Mouse (Mus musculus) urinary bladder, postnatal 10 days (tissue): ENCODE results near the gene Hmg20a.
"Not testable (repeated sequence)": the region's sequence is repeated elsewhere in the genome, so short reads cannot be mapped to it uniquely, and the experiment has no call there.

Experiments used
- DNase-seq: peaks from one replicate; pipeline ENCODE4 v3.0.0; 2022; ENCODE audit warnings: low spot score

The Hmg20a gene

GRCm38 (mm10) chr9:56417948-56418737 is at the start of gene Hmg20a, which contains the start of gene Peak1:
Gene Hmg20a (plus strand): TSS chr9:56418609.
Gene Peak1 (minus strand): TSS chr9:56418067.
- peak; percentile 99 for DNase-seq

- DNase-seq = no peak
Observed at GRCm38 (mm10) chr9:56368814-56369213, 49.6 kb upstream of the Hmg20a start.

GRCm38 (mm10) chr9:56370710-56371109 is 47.7 kb upstream of the Hmg20a start:
- no peak for DNase-seq

- no peak for DNase-seq
Observed at GRCm38 (mm10) chr9:56374401-56374800, 44.0 kb upstream of the Hmg20a start.

- DNase-seq = no peak
Observed at GRCm38 (mm10) chr9:56382786-56383185, 35.6 kb upstream of the Hmg20a start.

- DNase-seq = no peak
Observed at GRCm38 (mm10) chr9:56392857-56393256, 25.6 kb upstream of the Hmg20a start.

- no peak for DNase-seq
Observed at GRCm38 (mm10) chr9:56396306-56396705, 22.1 kb upstream of the Hmg20a start.

- no peak for DNase-seq
Observed at GRCm38 (mm10) chr9:56404619-56405018, 13.8 kb upstream of the Hmg20a start.

GRCm38 (mm10) chr9:56409928-56410327 is 8.5 kb upstream of the Hmg20a start:
- no peak for DNase-seq

GRCm38 (mm10) chr9:56412716-56413115 is 5.7 kb upstream of the Hmg20a start:
- DNase-seq = no peak

- no peak for DNase-seq
Observed at GRCm38 (mm10) chr9:56414322-56414721, 4.1 kb upstream of the Hmg20a start.

GRCm38 (mm10) chr9:56415393-56415792 is 3.0 kb upstream of the Hmg20a start:
- DNase-seq = no peak

- DNase-seq = no peak
Observed at GRCm38 (mm10) chr9:56415935-56416607, 2.3 kb upstream of the Hmg20a start.

GRCm38 (mm10) chr9:56417415-56417947 is 928 bp upstream of the Hmg20a start:
- peak; percentile 47 for DNase-seq

GRCm38 (mm10) chr9:56418738-56419239 is 380 bp downstream of the Hmg20a start:
- peak; percentile 21 for DNase-seq

GRCm38 (mm10) chr9:56420236-56420635 is 1.8 kb downstream of the Hmg20a start:
- DNase-seq = no peak

- DNase-seq = no peak
Observed at GRCm38 (mm10) chr9:56420892-56421601, 2.6 kb downstream of the Hmg20a start.

GRCm38 (mm10) chr9:56421991-56422390 is 3.6 kb downstream of the Hmg20a start:
- DNase-seq = no peak

GRCm38 (mm10) chr9:56424861-56425260 is 6.5 kb downstream of the Hmg20a start:
- DNase-seq = no peak

GRCm38 (mm10) chr9:56435821-56436526 is 17.6 kb downstream of the Hmg20a start:
- no peak for DNase-seq

- not testable (repeated sequence) for DNase-seq
Observed at GRCm38 (mm10) chr9:56437300-56437892, 19.0 kb downstream of the Hmg20a start.
